ENCODE assay signal across 11 mouse cellular contexts in the genomic region with DNA sequence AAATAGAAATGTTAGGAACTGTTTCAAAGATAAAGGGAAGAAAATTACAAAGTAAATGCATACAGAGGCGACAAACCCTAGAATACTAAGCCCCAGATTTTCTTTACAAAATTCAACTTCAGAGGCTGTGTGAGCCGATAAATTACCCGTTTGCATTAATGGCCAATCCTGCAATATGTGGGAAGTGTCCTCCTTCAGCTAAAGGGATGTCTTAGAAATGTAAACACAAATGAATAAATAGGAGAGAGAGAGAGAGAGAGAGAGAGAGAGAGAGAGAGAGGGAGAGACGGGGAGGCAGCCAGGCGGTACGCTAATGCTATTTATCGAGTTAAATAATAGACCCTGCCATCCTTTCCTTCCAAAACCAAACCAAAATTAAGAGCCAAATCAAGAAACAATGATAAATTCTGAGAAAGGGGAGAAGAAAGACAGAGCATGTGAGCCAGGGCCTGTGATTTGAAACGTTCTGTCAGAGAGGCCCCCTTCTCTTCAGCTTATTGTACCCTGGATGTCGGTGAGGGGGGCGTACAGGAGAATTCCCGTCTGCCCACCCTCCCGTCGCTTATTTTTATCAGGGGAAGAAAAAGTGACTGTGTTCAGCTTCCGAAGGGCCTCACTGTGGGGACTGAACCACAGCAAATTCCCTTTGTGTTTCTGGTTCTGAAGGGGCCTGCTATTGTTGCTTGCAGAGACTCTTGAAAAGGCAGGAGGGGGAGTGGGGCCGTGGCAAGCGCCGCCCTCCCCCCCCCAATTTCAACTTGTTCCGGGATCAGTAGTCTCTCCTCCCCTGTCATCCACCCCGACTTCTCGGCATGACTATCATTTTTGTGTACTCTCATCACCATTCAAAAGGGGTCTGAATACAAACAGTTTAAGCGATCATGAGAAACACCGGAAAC.
DNase-seq lines count a peak whose midpoint lies in the region; ATAC-seq lines count a peak whose summit lies in the region.
"Had no signal": no experiment of that assay in that cellular context is flagged by ENCODE, and none has a peak within 500 bp of the region (broad histone marks: within the 10 kb centered on the region; RNA-seq: fewer than 3 reads in every experiment).

No protein-coding gene starts in this region.

- H3K36me3 ChIP-seq in embryonic facial prominence, embryonic 10.5 days (replicated peaks), result no peaks in the 10 kb centered on the region
- no peaks in the 10 kb centered on the region for H3K36me3 ChIP-seq in hindbrain, embryonic 12.5 days
- no peaks in the 10 kb centered on the region for H3K36me3 ChIP-seq in midbrain, embryonic 14.5 days (ENCODE audit: control insufficient read depth, insufficient read depth, low read length)
- H3K36me3 ChIP-seq: limb, embryonic 15.5 days had no signal

- peak overlapping the region; percentile 45; the same call in 1 of the 2 replicates for H3K9ac ChIP-seq in hindbrain, embryonic 12.5 days
- H3K9ac ChIP-seq in midbrain, embryonic 14.5 days (replicated peaks; ENCODE audit: low read length), result peak overlapping the region; percentile 41
- H3K9ac ChIP-seq: limb, embryonic 15.5 days had no signal

- WGBS in embryonic facial prominence, embryonic 10.5 days, result 43% methylated on average over 22 of the region's 22 CpGs
- WGBS in hindbrain, embryonic 12.5 days, result 25% methylated on average over 22 of the region's 22 CpGs
- WGBS in midbrain, embryonic 14.5 days, result 4% methylated on average over 21 of the region's 22 CpGs

- peak overlapping the region; percentile 76 for H3K27ac ChIP-seq in embryonic facial prominence, embryonic 10.5 days (replicated peaks)
- peak overlapping the region; percentile 92 for H3K27ac ChIP-seq in hindbrain, embryonic 12.5 days
- peak overlapping the region; percentile 93 for H3K27ac ChIP-seq in midbrain, embryonic 14.5 days (replicated peaks; ENCODE audit: low read depth, low read length)
- H3K27ac ChIP-seq: kidney, postnatal 0 days; limb, embryonic 15.5 days had no signal

- H3K4me3 ChIP-seq in embryonic facial prominence, embryonic 10.5 days, result peak overlapping the region; percentile 25; the same call in 1 of the 2 replicates
- no peak overlapping the region for H3K4me3 ChIP-seq in hindbrain, embryonic 12.5 days
- H3K4me3 ChIP-seq in midbrain, embryonic 14.5 days (replicated peaks; ENCODE audit: low read depth, low read length), result no peak overlapping the region
- H3K4me3 ChIP-seq: limb, embryonic 15.5 days; megakaryocyte, embryonic 14.5 days had no signal

- H3K27me3 ChIP-seq in embryonic facial prominence, embryonic 10.5 days (replicated peaks; ENCODE audit: low read depth, poor library complexity, severe bottlenecking), result no peaks in the 10 kb centered on the region
- H3K27me3 ChIP-seq in hindbrain, embryonic 12.5 days, result no peaks in the 10 kb centered on the region; the same call in 1 of the 2 replicates
- H3K27me3 ChIP-seq in midbrain, embryonic 14.5 days (ENCODE audit: control insufficient read depth, insufficient read depth, low read length), result no peaks in the 10 kb centered on the region
- H3K27me3 ChIP-seq: megakaryocyte, embryonic 14.5 days had no signal

- peak; percentile 22 for DNase-seq in embryo, embryonic 10 days (ENCODE audit: low spot score)
- peak; percentile 34 for DNase-seq in embryonic facial prominence, embryonic 10.5 days (ENCODE audit: low spot score)
- DNase-seq in midbrain, embryonic 14.5 days, result peak; percentile 62
- DNase-seq in kidney, adult 9 months, result no peak
- no peak for DNase-seq in T-cell, adult 2 months (ENCODE audit: low spot score)
- DNase-seq in adipocyte (ENCODE audit: low spot score), result no peak
- no peak for DNase-seq in kidney, postnatal 25 days

- no peaks in the 10 kb centered on the region for H3K9me3 ChIP-seq in embryonic facial prominence, embryonic 10.5 days
- H3K9me3 ChIP-seq in hindbrain, embryonic 12.5 days (replicated peaks), result no peaks in the 10 kb centered on the region
- no peaks in the 10 kb centered on the region for H3K9me3 ChIP-seq in midbrain, embryonic 14.5 days (ENCODE audit: control insufficient read depth, low read length)
- H3K9me3 ChIP-seq: limb, embryonic 15.5 days; megakaryocyte, embryonic 14.5 days had no signal

- H3K4me2 ChIP-seq in hindbrain, embryonic 12.5 days (replicated peaks), result peak overlapping the region; percentile 48
- H3K4me2 ChIP-seq in midbrain, embryonic 14.5 days (ENCODE audit: low read length), result peak overlapping the region; percentile 54
- H3K4me2 ChIP-seq: limb, embryonic 15.5 days had no signal

- peaks cover 62% of the 10 kb centered on the region for H3K4me1 ChIP-seq in embryonic facial prominence, embryonic 10.5 days
- H3K4me1 ChIP-seq in hindbrain, embryonic 12.5 days, result peaks cover 41% of the 10 kb centered on the region
- peaks cover 53% of the 10 kb centered on the region for H3K4me1 ChIP-seq in midbrain, embryonic 14.5 days (ENCODE audit: control insufficient read depth, insufficient read depth, low read length)
- H3K4me1 ChIP-seq: megakaryocyte, embryonic 14.5 days had no signal

- peak; percentile 36; the same call in 1 of the 2 replicates for ATAC-seq in hindbrain, embryonic 12.5 days (ENCODE audit: low FRiP score)
- ATAC-seq in midbrain, embryonic 14.5 days (ENCODE audit: low FRiP score, low TSS enrichment), result 0 out of 2 replicates have a peak, but pooled peaks have one; percentile 19

Comparison
In these comparisons a context has a peak if more than half of its experiments do, and no peak if none do; other contexts are left out.
1. DNase-seq: peak in embryo, embryonic 10 days (single experiment), embryonic facial prominence, embryonic 10.5 days (single experiment) and midbrain, embryonic 14.5 days (single experiment); none in kidney, adult 9 months (single experiment), T-cell, adult 2 months (single experiment), adipocyte (single experiment) and kidney, postnatal 25 days (0 of 2).
2. Peak in every context shown above with its lines, with median percentiles within 50 percentile points of each other: H3K27ac ChIP-seq.